In the genomic region with DNA sequence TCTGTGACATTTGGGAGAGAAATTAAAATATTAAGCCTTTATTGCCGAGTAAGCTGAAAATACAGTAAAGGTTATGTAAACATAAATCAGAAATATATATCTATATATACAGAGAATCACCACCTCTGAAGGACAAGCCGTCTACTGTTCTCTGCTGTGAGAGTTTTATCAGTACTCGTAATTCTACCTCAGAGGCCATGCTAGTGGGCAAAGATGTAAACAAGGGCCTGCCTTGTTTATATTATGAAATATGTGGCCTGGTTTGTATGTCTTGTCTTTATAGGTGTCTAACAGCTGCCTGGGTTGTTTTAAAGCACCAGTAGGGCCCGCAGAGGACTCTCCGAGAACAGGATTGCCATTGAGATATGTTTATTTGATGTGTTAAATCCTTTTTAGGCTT, we compare ENCODE assay signal across 21 mouse cellular contexts. TPM values are rescaled to one million over a fixed set of nuclear protein-coding genes. Genes with fewer than 3 reads are reported as not detected.
DNase-seq lines count a peak whose midpoint lies in the region; ATAC-seq and TF ChIP-seq lines count a peak whose summit lies in the region.
"Had no signal": no experiment of that assay in that cellular context is flagged by ENCODE, and none has a peak within 500 bp of the region (broad histone marks: within the 10 kb centered on the region; RNA-seq: fewer than 3 reads in every experiment).

No protein-coding gene starts in this region.

- ATAC-seq in hindbrain, embryonic 13.5 days (ENCODE audit: low FRiP score) = no peak
- no peak for ATAC-seq in hindbrain, postnatal 0 days
- 0 out of 2 replicates have a peak, but pooled peaks have one; percentile 15 for ATAC-seq in neural tube, embryonic 15.5 days (ENCODE audit: low FRiP score)
- ATAC-seq: forebrain, postnatal 0 days; midbrain, embryonic 15.5 days had no signal

- H3K4me3 ChIP-seq in gastrocnemius, adult 2 months = peak overlapping the region; percentile 71
- H3K4me3 ChIP-seq in hindbrain, embryonic 13.5 days = no peak overlapping the region
- H3K4me3 ChIP-seq in hindbrain, postnatal 0 days (ENCODE audit: low read length) = no peak overlapping the region
- no peak overlapping the region for H3K4me3 ChIP-seq in neural tube, embryonic 15.5 days (replicated peaks)
- H3K4me3 ChIP-seq: megakaryocyte, embryonic 14.5 days; midbrain, embryonic 15.5 days; myocyte had no signal

- intact Hi-C loops in gastrocnemius, adult 2 months (cut with DNase I) = no loop called here

- H3K9ac ChIP-seq in hindbrain, embryonic 13.5 days = no peak overlapping the region
- H3K9ac ChIP-seq in hindbrain, postnatal 0 days (replicated peaks; ENCODE audit: low read length) = no peak overlapping the region
- no peak overlapping the region for H3K9ac ChIP-seq in neural tube, embryonic 15.5 days (replicated peaks)
- H3K9ac ChIP-seq: forebrain, postnatal 0 days; midbrain, embryonic 15.5 days had no signal

- TF ChIP-seq CTCF in gastrocnemius, adult 2 months (IDR thresholded peaks at IDR 0.05) = no peak
- TF ChIP-seq CTCF in hindbrain, postnatal 0 days (IDR thresholded peaks at IDR 0.05; ENCODE audit: low read depth) = no peak

- H3K4me1 ChIP-seq in hindbrain, embryonic 13.5 days (replicated peaks) = peaks cover 33% of the 10 kb centered on the region
- H3K4me1 ChIP-seq in hindbrain, postnatal 0 days (ENCODE audit: insufficient read depth, low read length) = peaks cover 5% of the 10 kb centered on the region; the same call in 1 of the 2 replicates
- peaks cover 43% of the 10 kb centered on the region for H3K4me1 ChIP-seq in neural tube, embryonic 15.5 days

- WGBS in hindbrain, embryonic 13.5 days = 77% methylated on average over 5 of the region's 5 CpGs
- WGBS in hindbrain, postnatal 0 days = 77% methylated on average over 5 of the region's 5 CpGs
- 58% methylated on average over 5 of the region's 5 CpGs for WGBS in neural tube, embryonic 15.5 days

- no peak overlapping the region for H3K4me2 ChIP-seq in hindbrain, embryonic 13.5 days
- no peak overlapping the region for H3K4me2 ChIP-seq in hindbrain, postnatal 0 days (ENCODE audit: low read depth, low read length)
- H3K4me2 ChIP-seq in neural tube, embryonic 15.5 days = no peak overlapping the region
- H3K4me2 ChIP-seq: midbrain, embryonic 15.5 days had no signal

- H3K27ac ChIP-seq in gastrocnemius, adult 2 months = peak overlapping the region; percentile 96
- 0 out of 2 replicates have a peak overlapping the region, but pooled peaks have one; percentile 44 for H3K27ac ChIP-seq in hindbrain, embryonic 13.5 days
- no peak overlapping the region for H3K27ac ChIP-seq in hindbrain, postnatal 0 days
- 0 out of 2 replicates have a peak overlapping the region, but pooled peaks have one; percentile 37 for H3K27ac ChIP-seq in neural tube, embryonic 15.5 days (replicated peaks)
- H3K27ac ChIP-seq: midbrain, embryonic 15.5 days had no signal

- H3K36me3 ChIP-seq in hindbrain, embryonic 13.5 days = peaks cover 66% of the 10 kb centered on the region
- H3K36me3 ChIP-seq in hindbrain, postnatal 0 days (ENCODE audit: insufficient read depth, low read length) = peaks cover 48% of the 10 kb centered on the region
- H3K36me3 ChIP-seq in neural tube, embryonic 15.5 days = peaks cover 56% of the 10 kb centered on the region

- DNase-seq in gastrocnemius, adult 2 months = no peak
- DNase-seq in gastrocnemius, adult 8-10 months (ENCODE audit: low spot score in 2 of 2) = no peak
- DNase-seq in hindbrain, postnatal 0 days (ENCODE audit: low spot score) = no peak
- no peak for DNase-seq in neural tube, embryonic 10.5 days (ENCODE audit: extremely low spot score, low spot score)
- no peak for DNase-seq in embryo, embryonic 10 days (ENCODE audit: low spot score)
- DNase-seq: adrenal gland, postnatal 36 days; cerebellum, adult 11-12 months; cerebellum, postnatal 14 days; forebrain, postnatal 0 days; kidney, adult 8-10 months; kidney, postnatal 14 days; lung, postnatal 14 days; right cerebral cortex, postnatal 14 days; spleen, adult 18-20 months; thymus, postnatal 36 days had no signal

- H3K9me3 ChIP-seq in hindbrain, embryonic 13.5 days = no peaks in the 10 kb centered on the region
- no peaks in the 10 kb centered on the region for H3K9me3 ChIP-seq in hindbrain, postnatal 0 days (ENCODE audit: low read length)
- no peaks in the 10 kb centered on the region for H3K9me3 ChIP-seq in neural tube, embryonic 15.5 days (replicated peaks)
- H3K9me3 ChIP-seq: megakaryocyte, embryonic 14.5 days; midbrain, embryonic 15.5 days had no signal

- no peaks in the 10 kb centered on the region for H3K27me3 ChIP-seq in hindbrain, embryonic 13.5 days
- H3K27me3 ChIP-seq in hindbrain, postnatal 0 days (ENCODE audit: insufficient read depth, low read length) = no peaks in the 10 kb centered on the region
- H3K27me3 ChIP-seq in neural tube, embryonic 15.5 days (replicated peaks) = no peaks in the 10 kb centered on the region
- H3K27me3 ChIP-seq: CH12.LX; megakaryocyte, embryonic 14.5 days; midbrain, embryonic 15.5 days had no signal

RNA-seq across cellular contexts. Expression of a gene that starts 29.8 kb away (rescaled TPM):
- total RNA-seq in gastrocnemius, adult 2 months (2021) = 100 to 1,000 TPM; 273 to 325 TPM
- 100 to 1,000 TPM; 286 to 317 (median 309) TPM for total RNA-seq in gastrocnemius, adult 8-10 months (2022)
- polyA plus RNA-seq in hindbrain, embryonic 13.5 days (2015; fragmentation: Nextera tagmentation; extraction: Ambion mirVana) = 514 and 518 TPM in 2 replicates
- 393 and 416 TPM in 2 replicates for total RNA-seq in hindbrain, postnatal 0 days (2014; rRNA removed)
- polyA plus RNA-seq in hindbrain, postnatal 0 days (2015; fragmentation: Nextera tagmentation; extraction: Ambion mirVana) = 340 and 356 TPM in 2 replicates
- polyA plus RNA-seq in neural tube, embryonic 15.5 days (2015; fragmentation: Nextera tagmentation; extraction: Ambion mirVana) = 375 and 397 TPM in 2 replicates
